Mouse (Mus musculus) liver, embryonic 16.5 days (tissue): ENCODE measurements around the gene Rbm20. TPM values are rescaled to one million over a fixed set of nuclear protein-coding genes. Genes with fewer than 3 reads are reported as not detected.

Source experiments
- ATAC-seq: fragments of 200-750 bp; cut with Nextera tagmentation; 2 replicates; pipeline ENCODE4 v1.8.0; 2017; ENCODE audit warnings: low read depth, mild to moderate bottlenecking, moderate number of reproducible peaks, moderate library complexity
- H3K27ac ChIP-seq: fragments of 300-500 bp; sonication (generic); 2 replicates; pipeline ENCODE4 v1.5.1; 2014; ENCODE audit warnings: mild to moderate bottlenecking, low read length
- H3K27me3 ChIP-seq: fragments of 300-500 bp; sonication (generic); 2 replicates; pipeline ENCODE4 v1.6.1; 2014; ENCODE audit warnings: low read depth, low read length, mixed read lengths; ENCODE audit not compliant: control insufficient read depth, insufficient read depth
- H3K36me3 ChIP-seq: fragments of 300-500 bp; sonication (generic); 2 replicates; pipeline ENCODE4 v1.6.1; 2014; ENCODE audit warnings: mild to moderate bottlenecking; ENCODE audit not compliant: control insufficient read depth, insufficient read depth
- H3K4me1 ChIP-seq: fragments of 300-500 bp; sonication (generic); 2 replicates; pipeline ENCODE4 v1.6.1; 2014; ENCODE audit warnings: low read depth, low read length, mixed read lengths; ENCODE audit not compliant: control insufficient read depth
- H3K4me2 ChIP-seq: fragments of 300-500 bp; sonication (generic); 2 replicates; pipeline ENCODE4 v1.6.1; 2014; ENCODE audit warnings: low read depth, low read length, mixed read lengths
- H3K4me3 ChIP-seq: fragments of 300-500 bp; sonication (generic); 2 replicates; pipeline ENCODE4 v1.5.1; 2014; ENCODE audit warnings: low read depth, mild to moderate bottlenecking, low read length
- H3K9ac ChIP-seq: fragments of 300-500 bp; sonication (generic); 2 replicates; pipeline ENCODE4 v1.6.1; 2014; ENCODE audit warnings: low read depth, low read length
- H3K9me3 ChIP-seq: fragments of 300-500 bp; sonication (generic); replicated peaks from 2 replicates; pipeline ENCODE4 v1.6.1; 2016; ENCODE audit warnings: low read length; ENCODE audit not compliant: control insufficient read depth
- WGBS: fragments of 180-500 bp; shearing (Covaris S2); extraction: QIAGEN DNeasy Blood & Tissue Kit; methylation state at CpG from one replicate; pipeline ENCODE4 v1.1.7; 2014; ENCODE audit not compliant: insufficient replicate concordance; 5-methylcytosine and 5-hydroxymethylcytosine counted together
- polyA plus RNA-seq: library from polyadenylated mRNA; unstranded; fragments of >200 nt; fragmentation: Nextera tagmentation; extraction: Ambion mirVana; gene quantifications from 2 replicates; pipeline ENCODE4 v1.2.1, GENCODE M21; 2015

Rbm20 gene
- polyA plus RNA-seq, 1 experiment from 2014 or later: 0.25 TPM

DNA sequence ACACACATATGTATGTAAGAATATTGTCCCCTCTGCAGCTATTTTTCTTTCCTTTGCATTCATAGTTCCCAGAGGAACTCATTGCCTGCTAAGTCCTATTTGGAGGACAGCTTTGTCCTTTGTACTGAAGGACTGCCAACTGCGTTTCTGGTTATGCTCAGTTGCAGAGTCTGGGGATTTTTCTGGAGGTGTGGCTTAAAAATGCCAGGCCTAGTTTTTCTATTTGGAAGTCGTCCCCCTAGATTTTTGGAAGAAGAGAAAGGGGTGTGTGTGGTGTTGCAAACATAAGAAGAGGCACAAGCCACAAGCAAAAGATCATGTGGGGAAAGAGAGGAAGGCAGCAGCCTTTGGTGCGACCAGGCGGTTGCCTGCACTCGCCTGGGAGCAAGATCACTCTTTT is 220.9 kb downstream of the Rbm20 start:
- H3K4me3 ChIP-seq: no peak overlapping the region
- peaks cover 38% of the 10 kb centered on the region for H3K4me1 ChIP-seq
- no peak for ATAC-seq
- H3K9me3 ChIP-seq: no peaks in the 10 kb centered on the region
- no peak overlapping the region for H3K27ac ChIP-seq
- H3K36me3 ChIP-seq: no peaks in the 10 kb centered on the region
- no peaks in the 10 kb centered on the region for H3K27me3 ChIP-seq
- H3K9ac ChIP-seq: no peak overlapping the region
- H3K4me2 ChIP-seq: no peak overlapping the region
- 85% methylated on average over 5 of the region's 5 CpGs for WGBS

GRCm38 (mm10) chr19:53898498-53898897 is 221.4 kb downstream of the Rbm20 start:
- no peak overlapping the region for H3K9ac ChIP-seq
- no peak overlapping the region for H3K27ac ChIP-seq
- no peak overlapping the region for H3K4me3 ChIP-seq
- H3K9me3 ChIP-seq: no peaks in the 10 kb centered on the region
- 67% methylated on average over 4 of the region's 4 CpGs for WGBS
- H3K4me1 ChIP-seq: peaks cover 34% of the 10 kb centered on the region
- no peaks in the 10 kb centered on the region for H3K27me3 ChIP-seq
- no peak overlapping the region for H3K4me2 ChIP-seq
- ATAC-seq: no peak
- H3K36me3 ChIP-seq: no peaks in the 10 kb centered on the region

- no peaks in the 10 kb centered on the region for H3K27me3 ChIP-seq
- H3K9me3 ChIP-seq: no peaks in the 10 kb centered on the region
- no peak overlapping the region for H3K27ac ChIP-seq
- no peaks in the 10 kb centered on the region for H3K36me3 ChIP-seq
- H3K9ac ChIP-seq: no peak overlapping the region
- peaks cover 26% of the 10 kb centered on the region for H3K4me1 ChIP-seq
- H3K4me3 ChIP-seq: no peak overlapping the region
- H3K4me2 ChIP-seq: no peak overlapping the region
- ATAC-seq: no peak
- 77% methylated on average over 25 of the region's 25 CpGs for WGBS
These were observed 222.1 kb downstream of the Rbm20 start for GRCm38 (mm10) chr19:53898970-53899900.

DNA sequence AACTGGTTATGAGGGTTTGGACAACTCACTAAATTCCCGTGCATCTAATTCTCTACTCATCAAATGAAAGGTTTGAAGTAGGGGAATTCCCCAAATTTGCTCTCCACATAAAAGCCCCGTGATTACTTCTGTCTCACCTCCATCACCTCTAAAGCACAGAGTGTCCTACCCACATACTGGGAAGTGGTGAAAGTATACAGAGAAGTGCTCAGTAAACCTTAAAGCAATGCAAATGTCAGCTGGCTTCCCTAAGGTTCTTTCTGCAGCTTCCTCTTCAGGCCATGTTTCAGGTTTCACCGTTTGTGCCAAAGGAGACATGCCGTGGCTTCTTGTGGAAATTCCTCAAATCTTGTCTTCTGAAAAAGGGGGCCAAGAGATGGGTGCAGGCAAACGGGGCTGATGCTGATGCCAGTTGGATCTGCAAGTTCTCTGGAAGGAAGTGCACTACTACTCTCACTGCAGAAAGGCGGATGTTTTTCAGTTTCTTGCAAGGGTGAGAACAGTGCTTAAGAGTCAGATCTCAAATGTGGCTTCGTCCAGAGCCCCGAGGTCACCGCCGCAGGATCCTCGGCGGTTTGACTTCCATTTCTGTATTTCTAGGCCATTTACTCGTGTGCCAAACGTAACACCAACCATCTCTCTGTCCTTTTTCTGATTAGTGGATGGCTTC is 223.0 kb downstream of the Rbm20 start:
- Histone ChIP-seq H3K4me1 (peaks cover 18% of the 10 kb centered on the region), H3K9me3 (no peaks in the 10 kb centered on the region), H3K27me3 (no peaks in the 10 kb centered on the region), H3K9ac (no peak overlapping the region), H3K4me3 (no peak overlapping the region), H3K36me3 (no peaks in the 10 kb centered on the region), H3K4me2 (no peak overlapping the region), H3K27ac (no peak overlapping the region)
- 70% methylated on average over 14 of the region's 14 CpGs for WGBS
- no peak for ATAC-seq

GRCm38 (mm10) chr19:53901931-53902738 is 225.0 kb downstream of the Rbm20 start:
- Histone ChIP-seq H3K9ac (peak overlapping the region; percentile 85), H3K4me1 (peaks cover 21% of the 10 kb centered on the region), H3K9me3 (no peaks in the 10 kb centered on the region), H3K4me2 (peak overlapping the region; percentile 80), H3K4me3 (peak overlapping the region; percentile 92), H3K36me3 (no peaks in the 10 kb centered on the region), H3K27me3 (no peaks in the 10 kb centered on the region), H3K27ac (peak overlapping the region; percentile 91)
- WGBS: 17% methylated on average over 15 of the region's 15 CpGs
- peak; percentile 27 for ATAC-seq

DNA sequence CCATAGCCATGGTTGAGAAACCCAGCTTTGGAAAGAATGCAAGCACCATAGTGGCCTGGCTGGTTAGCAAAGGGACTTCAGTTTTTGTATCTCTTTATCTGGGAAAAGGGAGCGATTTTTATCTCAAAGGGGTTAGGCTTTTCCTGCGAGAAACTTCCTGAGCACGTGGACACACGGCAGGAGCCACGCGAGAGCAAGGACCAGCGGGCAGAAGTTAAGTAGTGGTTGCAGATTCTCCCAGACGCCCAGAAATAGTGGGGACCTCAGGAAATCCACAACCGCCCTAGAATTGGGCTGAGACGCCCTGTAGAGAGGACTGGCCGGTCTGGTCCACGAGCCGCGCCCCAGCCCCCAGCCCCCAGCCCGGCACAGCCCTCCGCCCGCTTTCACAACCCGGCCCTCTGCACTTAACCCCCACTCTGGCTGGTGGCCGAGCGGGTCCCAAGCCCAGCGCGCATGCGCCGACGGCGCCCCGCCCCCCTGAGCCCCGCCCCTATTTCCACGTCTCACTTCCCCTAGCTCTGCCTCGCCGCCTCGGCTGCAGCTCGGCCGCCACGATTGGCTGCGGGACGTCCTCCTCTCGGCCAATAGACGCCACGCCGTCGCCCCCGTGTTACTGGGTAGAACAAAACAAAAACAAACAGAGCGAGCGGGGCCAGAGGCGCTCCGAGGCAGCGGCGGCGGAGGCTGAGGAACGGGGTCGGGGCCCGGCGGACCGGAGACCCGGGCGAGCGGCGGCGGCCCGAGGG is 225.8 kb downstream of the Rbm20 start:
- Histone ChIP-seq H3K4me1 (peaks cover 21% of the 10 kb centered on the region), H3K27me3 (no peaks in the 10 kb centered on the region), H3K4me3 (peak overlapping the region; percentile 92), H3K9me3 (no peaks in the 10 kb centered on the region), H3K9ac (peak overlapping the region; percentile 92), H3K27ac (peak overlapping the region; percentile 91), H3K4me2 (peak overlapping the region; percentile 86), H3K36me3 (no peaks in the 10 kb centered on the region)
- WGBS: under 1% methylated on average over 61 of the region's 61 CpGs
- ATAC-seq: peak; percentile 96

DNA sequence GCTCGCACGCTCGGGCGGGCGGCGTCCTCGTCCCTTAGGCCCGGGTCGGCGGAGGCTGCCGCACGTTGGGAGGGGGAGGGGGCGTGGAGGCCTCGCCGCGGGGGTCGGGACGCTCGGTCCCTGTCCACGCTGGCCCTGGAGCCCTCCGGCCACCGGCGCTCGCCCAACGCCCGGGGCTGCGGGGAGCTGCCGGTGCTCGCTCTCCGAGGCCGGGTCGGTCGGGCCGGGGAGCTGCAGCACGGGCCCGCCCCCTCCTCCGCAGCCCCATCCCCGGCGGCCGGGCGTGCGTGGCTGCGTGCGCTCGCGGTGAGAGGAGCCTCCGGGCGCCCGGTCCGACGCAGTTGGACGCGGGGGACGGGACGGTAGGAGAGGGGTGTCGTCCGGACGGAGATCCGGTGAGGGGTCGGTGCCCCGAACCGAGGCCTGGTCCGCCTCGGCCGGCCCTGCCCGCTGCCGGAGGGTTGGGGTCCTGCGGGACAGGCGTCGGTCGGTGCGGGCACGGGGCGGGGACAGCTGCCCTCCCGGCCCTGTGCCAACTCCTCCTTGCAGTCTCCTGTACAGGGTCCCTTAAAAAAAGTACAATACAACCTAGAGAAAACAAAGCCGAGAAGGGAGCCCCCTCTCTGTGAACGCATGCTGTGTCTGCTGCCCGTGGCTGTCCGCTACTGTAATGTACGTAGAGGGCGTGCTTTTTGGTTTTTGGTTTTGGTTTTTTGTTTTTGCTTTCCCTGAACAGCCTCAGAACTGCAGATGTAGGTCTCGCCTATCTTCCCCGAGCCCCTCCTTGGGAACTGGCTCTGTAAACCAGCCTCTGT is 226.6 kb downstream of the Rbm20 start:
- Histone ChIP-seq H3K27me3 (no peaks in the 10 kb centered on the region), H3K27ac (peak overlapping the region; percentile 87), H3K36me3 (no peaks in the 10 kb centered on the region), H3K4me2 (peak overlapping the region; percentile 86), H3K4me3 (peak overlapping the region; percentile 92), H3K4me1 (peaks cover 21% of the 10 kb centered on the region), H3K9me3 (no peaks in the 10 kb centered on the region), H3K9ac (peak overlapping the region; percentile 92)
- ATAC-seq: peak; percentile 53
- under 1% methylated on average over 52 of the region's 83 CpGs for WGBS
